Mouse (Mus musculus) adrenal gland (tissue): ENCODE data around the gene Haus4.

ENCODE experiments used
- intact Hi-C: fragments of 180-260 bp; cut with DNase I; formaldehyde crosslinking; loops from one replicate; pipeline ENCODE4 v1.15.1; 2025

Haus4 gene

GRCm38 (mm10) chr14:54499330-54499729 lies 55.1 kb downstream of the Haus4 start:
- intact Hi-C loops: loop anchor here (5.0 kb wide), 1 partner anchor 272 kb away; no protein-coding TSS in a partner anchor

- intact Hi-C loops: loop anchor here (5.0 kb wide), 1 partner anchor 269 kb away; no protein-coding TSS in a partner anchor
Observed at GRCm38 (mm10) chr14:54496706-54497105, 57.7 kb downstream of the Haus4 start.

- intact Hi-C loops: no loop called here
Observed at GRCm38 (mm10) chr14:54494234-54494633, 60.2 kb downstream of the Haus4 start.

- intact Hi-C loops: no loop called here
Observed at GRCm38 (mm10) chr14:54493236-54493635, 61.2 kb downstream of the Haus4 start.

- intact Hi-C loops: no loop called here
Observed at GRCm38 (mm10) chr14:54492345-54493131, 61.9 kb downstream of the Haus4 start.
